Mouse (Mus musculus): ENCODE data around the gene Dop1b.

GRCm38 (mm10) chr16:93746397-93746796 lies 34.7 kb downstream of the Dop1b start:
- no peak for TF ChIP-seq POLR2A (IDR thresholded peaks at IDR 0.05; ENCODE audit: borderline replicate concordance, control insufficient read depth, low read depth, low read length)
- no peak for TF ChIP-seq CTCF (IDR thresholded peaks at IDR 0.05; ENCODE audit: control insufficient read depth, insufficient read depth, low read length)
